Mouse (Mus musculus) spleen, embryonic (tissue): ENCODE results near the gene Ripor1.

ENCODE experiments used
- CTCF ChIA-PET: fragments of 350-600 bp; sonication (Branson Sonifier 250); formaldehyde crosslinking; loops from one replicate; lab custom pipeline; 2022; lab: Charles Lee

The Ripor1 gene

GRCm38 (mm10) chr8:105623679-105624245, 18.7 kb downstream of the Ripor1 start:
- CTCF ChIA-PET: interaction anchor here (0.5 to 0.6 kb wide), 2 partner anchors 312 to 433 kb away, joined by 4 to 5 read pairs; no protein-coding TSS in a partner anchor

GRCm38 (mm10) chr8:105624401-105624800, 19.3 kb downstream of the Ripor1 start:
- CTCF ChIA-PET: interaction anchor here (0.6 kb wide), 1 partner anchor 76 kb away, joined by 4 read pairs; no protein-coding TSS in a partner anchor

- CTCF ChIA-PET: interaction anchor here (0.6 to 0.7 kb wide), 2 partner anchors 8 to 75 kb away, joined by 3 to 4 read pairs; no protein-coding TSS in a partner anchor
These were observed 19.8 kb downstream of the Ripor1 start for GRCm38 (mm10) chr8:105624831-105625230.

- CTCF ChIA-PET: interaction anchor here (0.8 kb wide), 1 partner anchor 10 kb away, joined by 3 read pairs; no protein-coding TSS in a partner anchor
These were observed 21.0 kb downstream of the Ripor1 start for GRCm38 (mm10) chr8:105626086-105626485.

GRCm38 (mm10) chr8:105629337-105629736, 24.3 kb downstream of the Ripor1 start:
- CTCF ChIA-PET: interaction anchor here (0.6 to 0.7 kb wide), 2 partner anchors 38 to 142 kb away, joined by 3 to 8 read pairs; no protein-coding TSS in a partner anchor

- CTCF ChIA-PET: interaction anchor here (0.6 kb wide), 1 partner anchor 238 kb away, joined by 4 read pairs; no protein-coding TSS in a partner anchor
These were observed 29.9 kb downstream of the Ripor1 start for GRCm38 (mm10) chr8:105634771-105635458.

GRCm38 (mm10) chr8:105635481-105635880, 30.4 kb downstream of the Ripor1 start:
- CTCF ChIA-PET: interaction anchor here (0.6 to 1.0 kb wide), 3 partner anchors 10 to 238 kb away, joined by 3 to 4 read pairs (median 3); no protein-coding TSS in a partner anchor

- CTCF ChIA-PET: interaction anchor here (0.6 to 1.0 kb wide), 5 partner anchors 11 to 413 kb away, joined by 3 to 9 read pairs (median 3); no protein-coding TSS in a partner anchor
These were observed 31.2 kb downstream of the Ripor1 start, which contains the start of gene Ctcf for GRCm38 (mm10) chr8:105636018-105636962. TSS of gene Ctcf (plus strand) at chr8:105636568.

- CTCF ChIA-PET: interaction anchor here (0.6 to 0.7 kb wide), 3 partner anchors 12 to 412 kb away, joined by 3 to 9 read pairs (median 3); no protein-coding TSS in a partner anchor
These were observed 32.0 kb downstream of the Ripor1 start, which contains the start of gene Agrp for GRCm38 (mm10) chr8:105636963-105637510. TSS of gene Agrp (minus strand) at chr8:105637393.

- CTCF ChIA-PET: interaction anchor here (0.7 kb wide), 1 partner anchor 1866 kb away, joined by 4 read pairs; no protein-coding TSS in a partner anchor
These were observed 32.6 kb downstream of the Ripor1 start for GRCm38 (mm10) chr8:105637601-105638041.

GRCm38 (mm10) chr8:105638510-105638909, 33.5 kb downstream of the Ripor1 start:
- CTCF ChIA-PET: interaction anchor here (0.7 kb wide), 1 partner anchor 1865 kb away, joined by 4 read pairs; no protein-coding TSS in a partner anchor

GRCm38 (mm10) chr8:105639835-105640234, 34.8 kb downstream of the Ripor1 start:
- CTCF ChIA-PET: interaction anchor here (0.6 kb wide), 2 partner anchors 21 to 172 kb away, joined by 3 read pairs; no protein-coding TSS in a partner anchor

- CTCF ChIA-PET: no interaction called here
These were observed 35.5 kb downstream of the Ripor1 start for GRCm38 (mm10) chr8:105640511-105640910.

GRCm38 (mm10) chr8:105645205-105645604, 40.1 kb downstream of the Ripor1 start:
- CTCF ChIA-PET: no interaction called here

- CTCF ChIA-PET: interaction anchor here (0.6 to 1.1 kb wide), 2 partner anchors 12 to 33 kb away, joined by 3 read pairs; partner anchors contain the start of gene Ctcf
These were observed 43.9 kb downstream of the Ripor1 start for GRCm38 (mm10) chr8:105648929-105649328.

GRCm38 (mm10) chr8:105657641-105658040, 52.6 kb downstream of the Ripor1 start:
- CTCF ChIA-PET: no interaction called here

GRCm38 (mm10) chr8:105661167-105661566, 56.1 kb downstream of the Ripor1 start:
- CTCF ChIA-PET: interaction anchor here (0.7 to 1.1 kb wide), 2 partner anchors 10 to 12 kb away, joined by 3 to 4 read pairs; no protein-coding TSS in a partner anchor
